Mouse (Mus musculus) forebrain, embryonic 14.5 days (tissue): Measurements from ENCODE around the gene Cflar. TPM values are rescaled to one million over a fixed set of nuclear protein-coding genes. Genes with fewer than 3 reads are reported as not detected.

Experiments used
- ATAC-seq: fragments of 200-750 bp; cut with Nextera tagmentation; 2 replicates; pipeline ENCODE4 v1.8.0; 2017; ENCODE audit warnings: mild to moderate bottlenecking, moderate library complexity
- DNase-seq: peaks from one replicate; pipeline ENCODE4 v3.0.0-alpha.2; 2015; ENCODE audit warnings: low spot score
- H3K27ac ChIP-seq: fragments of 300-500 bp; sonication (generic); 2 replicates; pipeline ENCODE4 v1.5.1; 2014; ENCODE audit warnings: low read depth, mild to moderate bottlenecking, control low read depth, low read length, moderate library complexity
- H3K27me3 ChIP-seq: fragments of 300-500 bp; sonication (generic); replicated peaks from 2 replicates; pipeline ENCODE4 v1.6.1; 2014; ENCODE audit warnings: low read length, control low read depth, mixed read lengths; ENCODE audit not compliant: control insufficient read depth, insufficient read depth
- H3K36me3 ChIP-seq: fragments of 300-500 bp; sonication (generic); 2 replicates; pipeline ENCODE4 v1.6.1; 2014; ENCODE audit warnings: low read length, control low read depth; ENCODE audit not compliant: control insufficient read depth, insufficient read depth
- H3K4me1 ChIP-seq: fragments of 300-500 bp; sonication (generic); 2 replicates; pipeline ENCODE4 v1.6.1; 2014; ENCODE audit warnings: antibody characterized with exemption, low read length, control low read depth; ENCODE audit not compliant: control insufficient read depth, insufficient read depth
- H3K4me2 ChIP-seq: fragments of 300-500 bp; sonication (generic); 2 replicates; pipeline ENCODE4 v1.6.1; 2014; ENCODE audit warnings: mild to moderate bottlenecking, control low read depth, low read length
- H3K4me3 ChIP-seq: fragments of 300-500 bp; sonication (generic); 2 replicates; pipeline ENCODE4 v1.5.1; 2014; ENCODE audit warnings: low read depth, low read length, control low read depth
- H3K9ac ChIP-seq: fragments of 300-500 bp; sonication (generic); 2 replicates; pipeline ENCODE4 v1.6.1; 2014; ENCODE audit warnings: mild to moderate bottlenecking, low read length, control low read depth, moderate library complexity
- H3K9me3 ChIP-seq: fragments of 300-500 bp; sonication (generic); replicated peaks from 2 replicates; pipeline ENCODE4 v1.6.1; 2016; ENCODE audit warnings: low read length, control low read depth, mixed read lengths; ENCODE audit not compliant: control insufficient read depth
- WGBS: fragments of 180-500 bp; shearing (Covaris S2); extraction: QIAGEN DNeasy Blood & Tissue Kit; methylation state at CpG from one replicate; pipeline ENCODE4 v1.1.7; 2014; 5-methylcytosine and 5-hydroxymethylcytosine counted together
- polyA plus RNA-seq: library from polyadenylated mRNA; unstranded; fragments of >200 nt; fragmentation: Nextera tagmentation; extraction: Ambion mirVana; gene quantifications from 2 replicates; pipeline ENCODE4 v1.2.1, GENCODE M21; 2014

Gene Cflar
- polyA plus RNA-seq, 1 experiment from 2014 or later = 18.7 TPM

- ATAC-seq (no peak), DNase-seq (no peak)
- Histone ChIP-seq H3K4me3 (no peak overlapping the region), H3K9ac (no peak overlapping the region), H3K36me3 (0 out of 2 replicates have a peak, but pooled peaks cover 5% of the 10 kb centered on the region), H3K4me2 (no peak overlapping the region), H3K27ac (no peak overlapping the region), H3K27me3 (no peaks in the 10 kb centered on the region), H3K9me3 (no peaks in the 10 kb centered on the region), H3K4me1 (0 out of 2 replicates have a peak, but pooled peaks cover 2% of the 10 kb centered on the region)
- 57% methylated on average over 7 of the region's 7 CpGs for WGBS
Observed at GRCm38 (mm10) chr1:58723809-58724405, 12.6 kb downstream of the Cflar start.

- no peak overlapping the region for H3K4me3 ChIP-seq
- H3K27ac ChIP-seq = no peak overlapping the region
- H3K27me3 ChIP-seq = no peaks in the 10 kb centered on the region
- H3K36me3 ChIP-seq = 0 out of 2 replicates have a peak, but pooled peaks cover 6% of the 10 kb centered on the region
- 55% methylated on average over 5 of the region's 9 CpGs for WGBS
- no peak overlapping the region for H3K4me2 ChIP-seq
- H3K9ac ChIP-seq = no peak overlapping the region
- no peaks in the 10 kb centered on the region for H3K9me3 ChIP-seq
- 0 out of 2 replicates have a peak, but pooled peaks cover 2% of the 10 kb centered on the region for H3K4me1 ChIP-seq
- no peak for ATAC-seq
- peak; percentile 21 for DNase-seq
Observed at GRCm38 (mm10) chr1:58724533-58724932, 13.2 kb downstream of the Cflar start.

- H3K4me1 ChIP-seq = 0 out of 2 replicates have a peak, but pooled peaks cover 2% of the 10 kb centered on the region
- ATAC-seq = no peak
- no peaks in the 10 kb centered on the region for H3K27me3 ChIP-seq
- H3K36me3 ChIP-seq = 0 out of 2 replicates have a peak, but pooled peaks cover 6% of the 10 kb centered on the region
- H3K4me3 ChIP-seq = no peak overlapping the region
- no peak for DNase-seq
- H3K9ac ChIP-seq = no peak overlapping the region
- H3K9me3 ChIP-seq = no peaks in the 10 kb centered on the region
- no peak overlapping the region for H3K27ac ChIP-seq
- no peak overlapping the region for H3K4me2 ChIP-seq
Observed at GRCm38 (mm10) chr1:58725095-58725494, 13.8 kb downstream of the Cflar start.

- 93% methylated on average over 5 of the region's 5 CpGs for WGBS
- H3K4me1 ChIP-seq = 0 out of 2 replicates have a peak, but pooled peaks cover 2% of the 10 kb centered on the region
- no peak overlapping the region for H3K4me3 ChIP-seq
- H3K4me2 ChIP-seq = no peak overlapping the region
- H3K9ac ChIP-seq = no peak overlapping the region
- H3K36me3 ChIP-seq = 0 out of 2 replicates have a peak, but pooled peaks cover 6% of the 10 kb centered on the region
- H3K27ac ChIP-seq = no peak overlapping the region
- DNase-seq (no peak), ATAC-seq (no peak)
- no peaks in the 10 kb centered on the region for H3K27me3 ChIP-seq
- H3K9me3 ChIP-seq = no peaks in the 10 kb centered on the region
Observed at GRCm38 (mm10) chr1:58725767-58726166, 14.5 kb downstream of the Cflar start.

- no peak for ATAC-seq
- Histone ChIP-seq H3K9me3 (no peaks in the 10 kb centered on the region), H3K27ac (no peak overlapping the region), H3K36me3 (0 out of 2 replicates have a peak, but pooled peaks cover 6% of the 10 kb centered on the region), H3K4me2 (no peak overlapping the region), H3K27me3 (no peaks in the 10 kb centered on the region), H3K9ac (no peak overlapping the region), H3K4me1 (0 out of 2 replicates have a peak, but pooled peaks cover 2% of the 10 kb centered on the region), H3K4me3 (no peak overlapping the region)
- WGBS = 96% methylated on average over 1 of the region's 1 CpGs
- DNase-seq = no peak
Observed at GRCm38 (mm10) chr1:58727019-58727746, 15.9 kb downstream of the Cflar start.

GRCm38 (mm10) chr1:58727747-58728589, 16.7 kb downstream of the Cflar start:
- ATAC-seq = no peak

GRCm38 (mm10) chr1:58728590-58728868, 17.2 kb downstream of the Cflar start:
- 0 out of 2 replicates have a peak, but pooled peaks cover 2% of the 10 kb centered on the region for H3K4me1 ChIP-seq
- H3K9ac ChIP-seq = no peak overlapping the region
- no peaks in the 10 kb centered on the region for H3K9me3 ChIP-seq
- H3K4me3 ChIP-seq = no peak overlapping the region
- DNase-seq = no peak
- 93% methylated on average over 3 of the region's 3 CpGs for WGBS
- no peak overlapping the region for H3K4me2 ChIP-seq
- no peak for ATAC-seq
- 0 out of 2 replicates have a peak, but pooled peaks cover 10% of the 10 kb centered on the region for H3K36me3 ChIP-seq
- H3K27me3 ChIP-seq = no peaks in the 10 kb centered on the region
- no peak overlapping the region for H3K27ac ChIP-seq

More at GRCm38 (mm10) chr1:58727747-58728589, 16.7 kb downstream of the Cflar start:
- no peak overlapping the region for H3K4me3 ChIP-seq
- H3K36me3 ChIP-seq = 0 out of 2 replicates have a peak, but pooled peaks cover 6% of the 10 kb centered on the region
- no peak overlapping the region for H3K27ac ChIP-seq
- DNase-seq = no peak
- H3K4me1 ChIP-seq = 0 out of 2 replicates have a peak, but pooled peaks cover 2% of the 10 kb centered on the region
- no peak overlapping the region for H3K4me2 ChIP-seq
- H3K27me3 ChIP-seq = no peaks in the 10 kb centered on the region
- no peaks in the 10 kb centered on the region for H3K9me3 ChIP-seq
- 90% methylated on average over 10 of the region's 10 CpGs for WGBS
- no peak overlapping the region for H3K9ac ChIP-seq

- 92% methylated on average over 2 of the region's 2 CpGs for WGBS
- Histone ChIP-seq H3K4me2 (no peak overlapping the region), H3K27ac (no peak overlapping the region), H3K4me1 (no peaks in the 10 kb centered on the region), H3K9ac (no peak overlapping the region), H3K4me3 (no peak overlapping the region), H3K36me3 (peaks cover 23% of the 10 kb centered on the region; the same call in 1 of the 2 replicates), H3K9me3 (no peaks in the 10 kb centered on the region), H3K27me3 (no peaks in the 10 kb centered on the region)
- DNase-seq (no peak), ATAC-seq (no peak)
Observed at GRCm38 (mm10) chr1:58733636-58734035, 22.3 kb downstream of the Cflar start.
